Mouse (Mus musculus) limb, embryonic 12.5 days (tissue): ENCODE data around the gene Mslnl. TPM values are rescaled to one million over a fixed set of nuclear protein-coding genes. Genes with fewer than 3 reads are reported as not detected.

Source experiments
- microRNA-seq: library from miRNA; unstranded; fragments of <30 nt; microRNA quantifications from one replicate; pipeline ENCODE4, GENCODE M21; 2017
- polyA plus RNA-seq: library from polyadenylated mRNA; unstranded; fragments of >200 nt; fragmentation: Nextera tagmentation; extraction: Ambion mirVana; gene quantifications from 2 replicates; pipeline ENCODE4 v1.2.1, GENCODE M21; 2016

Gene Mslnl
- polyA plus RNA-seq, 1 experiment from 2014 or later: not detected

Small RNA genes within 50 kb of the gene (microRNA-seq; reads per million reads assigned to microRNA genes)
- gene Gm25083 (not detected), gene Mir6966 (not detected)

Other genes starting within 250 kb of the Mslnl start
- gene Sstr5, start 238.8 kb upstream of the Mslnl start, polyA plus RNA-seq: 0.24 and 0.29 TPM in 2 replicates
- gene Sox8, start 165.4 kb upstream of the Mslnl start, polyA plus RNA-seq: 10.1 and 11.1 TPM in 2 replicates
- gene Lmf1, start 157.0 kb upstream of the Mslnl start, polyA plus RNA-seq: 27.9 and 28.9 TPM in 2 replicates
- 0.74 and 1.3 TPM in 2 replicates for gene Gng13, start 18.9 kb upstream of the Mslnl start, polyA plus RNA-seq
- gene Chtf18, start 8.6 kb upstream of the Mslnl start, polyA plus RNA-seq: 48.3 and 49.5 TPM in 2 replicates
- 21.6 and 22.4 TPM in 2 replicates for gene Rpusd1, start 8.4 kb upstream of the Mslnl start, polyA plus RNA-seq
- 0.44 TPM in 1 of 2 replicates, not detected in the other for gene Msln, start 18.3 kb downstream of the Mslnl start, polyA plus RNA-seq
- gene Narfl, start 37.7 kb downstream of the Mslnl start, polyA plus RNA-seq: 24.9 TPM in 2 replicates
- 89.8 and 97.7 TPM in 2 replicates for gene Haghl, start 49.6 kb downstream of the Mslnl start, polyA plus RNA-seq
- gene Ccdc78, start 50.5 kb downstream of the Mslnl start, polyA plus RNA-seq: 0.13 and 0.39 TPM in 2 replicates
- gene Fam173a, start 56.9 kb downstream of the Mslnl start, polyA plus RNA-seq: 68.3 and 71.7 TPM in 2 replicates
- 0.49 TPM in 1 of 2 replicates, not detected in the other for gene AC134908.4, start 59.6 kb downstream of the Mslnl start, polyA plus RNA-seq
- gene Metrn, start 61.1 kb downstream of the Mslnl start, polyA plus RNA-seq: 50.5 and 52.1 TPM in 2 replicates
- 2.2 and 2.4 TPM in 2 replicates for gene Fbxl16, start 73.0 kb downstream of the Mslnl start, polyA plus RNA-seq
- 28.4 and 30.9 TPM in 2 replicates for gene Wdr24, start 87.6 kb downstream of the Mslnl start, polyA plus RNA-seq
- gene Jmjd8, start 92.8 kb downstream of the Mslnl start, polyA plus RNA-seq: 56.4 and 63.4 TPM in 2 replicates
- gene Stub1, start 97.4 kb downstream of the Mslnl start, polyA plus RNA-seq: 313 TPM in 2 replicates
- gene Rhbdl1, start 101.3 kb downstream of the Mslnl start, polyA plus RNA-seq: 1.4 and 1.7 TPM in 2 replicates
- gene Gm20683, start 105.7 kb downstream of the Mslnl start, polyA plus RNA-seq: 1.6 and 2.0 TPM in 2 replicates
- gene Rhot2, start 108.8 kb downstream of the Mslnl start, polyA plus RNA-seq: 23.6 and 26.9 TPM in 2 replicates
- 37.3 and 45.5 TPM in 2 replicates for gene Wdr90, start 125.5 kb downstream of the Mslnl start, polyA plus RNA-seq
- gene Mcrip2, start 132.7 kb downstream of the Mslnl start, polyA plus RNA-seq: 8.5 and 9.9 TPM in 2 replicates
- gene Mettl26, start 139.0 kb downstream of the Mslnl start, polyA plus RNA-seq: 56.1 and 60.1 TPM in 2 replicates
- gene Wfikkn1, start 144.8 kb downstream of the Mslnl start, polyA plus RNA-seq: 0.45 and 0.54 TPM in 2 replicates
- 35.7 and 39.1 TPM in 2 replicates for gene Rab40c, start 183.7 kb downstream of the Mslnl start, polyA plus RNA-seq
- 47.3 and 52.4 TPM in 2 replicates for gene Pigq, start 208.9 kb downstream of the Mslnl start, polyA plus RNA-seq
- 0.13 and 0.74 TPM in 2 replicates for gene Nhlrc4, start 208.9 kb downstream of the Mslnl start, polyA plus RNA-seq
- gene A930017K11Rik, start 216.5 kb downstream of the Mslnl start, polyA plus RNA-seq: 0.10 and 0.27 TPM in 2 replicates
- gene Capn15, start 249.8 kb downstream of the Mslnl start, polyA plus RNA-seq: 32.8 and 33.9 TPM in 2 replicates